ENCODE assay signal across 8 mouse cellular contexts in the genomic region with DNA sequence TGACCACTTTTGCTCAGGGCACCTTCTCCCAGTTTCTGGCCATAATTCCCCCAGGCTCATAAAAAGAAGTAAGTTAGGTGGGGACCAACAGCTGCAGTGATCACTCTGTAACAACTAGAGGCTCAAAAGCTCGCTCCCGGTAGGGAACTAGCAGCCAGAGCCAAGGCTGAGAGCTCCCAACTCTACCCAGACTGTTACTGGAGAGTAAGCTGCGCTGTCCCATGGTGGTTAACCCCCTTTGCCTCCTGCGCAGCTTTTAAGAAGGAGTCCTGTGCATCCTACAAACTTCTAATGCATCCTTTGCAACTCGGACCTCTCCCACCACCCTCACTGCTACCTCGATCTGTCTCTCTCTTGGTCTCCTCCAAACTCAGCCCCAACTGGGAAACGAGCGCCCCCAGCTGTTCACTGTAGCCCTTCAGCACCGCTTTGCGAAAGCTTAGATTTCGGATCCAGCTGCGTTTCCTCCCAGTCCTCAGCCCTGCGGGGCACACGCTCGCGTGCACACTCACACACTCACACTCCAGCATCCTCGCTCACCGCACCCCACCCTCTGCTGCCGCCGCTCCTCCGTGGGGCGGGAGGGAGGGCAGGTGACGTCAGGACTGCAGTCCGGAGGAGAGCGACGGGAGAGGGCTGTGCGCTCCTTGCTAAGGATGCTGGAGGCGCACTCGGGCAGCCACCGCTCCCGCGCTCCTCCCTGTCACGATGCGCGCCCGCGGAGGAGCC. TPM values are rescaled to one million over a fixed set of nuclear protein-coding genes. Genes with fewer than 3 reads are reported as not detected.
DNase-seq lines count a peak whose midpoint lies in the region; ATAC-seq and TF ChIP-seq lines count a peak whose summit lies in the region.

Gene Etl4 (plus strand): TSS at position 610 of the 729 bp plus-strand sequence.

- TF ChIP-seq EP300 in heart, postnatal 0 days (IDR thresholded peaks at IDR 0.05; ENCODE audit: low read depth) = no peak

- peak; percentile 87 for DNase-seq in ZHBTc4 (ENCODE audit: low read depth, low spot score)
- peak; percentile 21 to 27 for DNase-seq in cerebellum, adult 18-20 months
- peak; percentile 10 for DNase-seq in heart, postnatal 0 days (ENCODE audit: low spot score)
- peak; percentile 77 to 81 for DNase-seq in layer of hippocampus, postnatal 10 days (ENCODE audit: low spot score in 2 of 2)
- DNase-seq in right cerebral cortex, postnatal 10 days (ENCODE audit: low spot score in 2 of 2) = peak; percentile 77 to 86
- DNase-seq in spleen, postnatal 36 days (ENCODE audit: low spot score in 2 of 2) = no peak

- peaks cover 10% of the 10 kb centered on the region for H3K27me3 ChIP-seq in forebrain, embryonic 16.5 days (replicated peaks; ENCODE audit: control insufficient read depth, insufficient read depth, low read length)
- peaks cover 26% of the 10 kb centered on the region for H3K27me3 ChIP-seq in heart, postnatal 0 days (ENCODE audit: control insufficient read depth, insufficient read depth, low read length)
- H3K27me3 ChIP-seq in lung, embryonic 16.5 days (ENCODE audit: control insufficient read depth, insufficient read depth, low read depth, low read length) = peaks cover 20% of the 10 kb centered on the region

- H3K36me3 ChIP-seq in forebrain, embryonic 16.5 days (ENCODE audit: control insufficient read depth, insufficient read depth) = no peaks in the 10 kb centered on the region
- H3K36me3 ChIP-seq in heart, postnatal 0 days (replicated peaks; ENCODE audit: control insufficient read depth, insufficient read depth, low read length) = no peaks in the 10 kb centered on the region
- H3K36me3 ChIP-seq in lung, embryonic 16.5 days (ENCODE audit: control insufficient read depth, insufficient read depth, low read length) = no peaks in the 10 kb centered on the region

- peak; percentile 97 for ATAC-seq in forebrain, embryonic 16.5 days
- ATAC-seq in heart, postnatal 0 days (ENCODE audit: insufficient read depth, low read depth) = peak; percentile 53
- peak; percentile 79 for ATAC-seq in lung, embryonic 16.5 days (ENCODE audit: low read depth)

- WGBS in forebrain, embryonic 16.5 days = under 1% methylated on average over 37 of the region's 37 CpGs
- WGBS in heart, postnatal 0 days = under 1% methylated on average over 34 of the region's 37 CpGs
- under 1% methylated on average over 33 of the region's 37 CpGs for WGBS in lung, embryonic 16.5 days

- H3K4me1 ChIP-seq in forebrain, embryonic 16.5 days (replicated peaks; ENCODE audit: control insufficient read depth, insufficient read depth, low read length) = peaks cover 8% of the 10 kb centered on the region; the same call in 1 of the 2 replicates
- 0 out of 2 replicates have a peak, but pooled peaks cover 6% of the 10 kb centered on the region for H3K4me1 ChIP-seq in heart, postnatal 0 days (ENCODE audit: control insufficient read depth, insufficient read depth)
- peaks cover 7% of the 10 kb centered on the region; the same call in 1 of the 2 replicates for H3K4me1 ChIP-seq in lung, embryonic 16.5 days (replicated peaks; ENCODE audit: control insufficient read depth, insufficient read depth, low read length)

- peak within 1 kb of the TSS; percentile 69 for H3K4me3 ChIP-seq in forebrain, embryonic 16.5 days (replicated peaks; ENCODE audit: low read length)
- peak within 1 kb of the TSS; percentile 44 for H3K4me3 ChIP-seq in heart, postnatal 0 days (ENCODE audit: low read depth, low read length)
- peak within 1 kb of the TSS; percentile 48 for H3K4me3 ChIP-seq in lung, embryonic 16.5 days (ENCODE audit: low read length)

- no peak within 1 kb of the TSS for H3K27ac ChIP-seq in forebrain, embryonic 16.5 days (ENCODE audit: low read length)
- no peak within 1 kb of the TSS for H3K27ac ChIP-seq in heart, postnatal 0 days (ENCODE audit: low read depth)
- no peak within 1 kb of the TSS for H3K27ac ChIP-seq in lung, embryonic 16.5 days (ENCODE audit: low read length)

- TF ChIP-seq CTCF in heart, postnatal 0 days (IDR thresholded peaks at IDR 0.05; ENCODE audit: low read depth) = 0 out of 2 replicates have a peak, but pooled peaks have one; percentile 15

- H3K4me2 ChIP-seq in forebrain, embryonic 16.5 days (ENCODE audit: low read length) = peak within 1 kb of the TSS; percentile 76
- H3K4me2 ChIP-seq in heart, postnatal 0 days (ENCODE audit: low read depth, low read length) = peak within 1 kb of the TSS; percentile 61
- H3K4me2 ChIP-seq in lung, embryonic 16.5 days (ENCODE audit: low read depth, low read length) = peak within 1 kb of the TSS; percentile 61

- peak within 1 kb of the TSS; percentile 57 for H3K9ac ChIP-seq in forebrain, embryonic 16.5 days (replicated peaks; ENCODE audit: low read depth, low read length)
- no peak within 1 kb of the TSS for H3K9ac ChIP-seq in heart, postnatal 0 days (replicated peaks; ENCODE audit: low read depth, low read length)
- no peak within 1 kb of the TSS for H3K9ac ChIP-seq in lung, embryonic 16.5 days (ENCODE audit: low read length)

- no peaks in the 10 kb centered on the region for H3K9me3 ChIP-seq in forebrain, embryonic 16.5 days (ENCODE audit: control insufficient read depth, low read length)
- no peaks in the 10 kb centered on the region for H3K9me3 ChIP-seq in heart, postnatal 0 days (replicated peaks; ENCODE audit: control insufficient read depth, low read length)
- no peaks in the 10 kb centered on the region for H3K9me3 ChIP-seq in lung, embryonic 16.5 days (ENCODE audit: control insufficient read depth, low read length)

RNA-seq across cellular contexts. Expression of gene Etl4, which starts in this region (rescaled TPM):
- 13.7 and 16.5 TPM in 2 replicates for polyA plus RNA-seq in forebrain, embryonic 16.5 days (2015; fragmentation: Nextera tagmentation; extraction: Ambion mirVana)
- total RNA-seq in heart, postnatal 0 days (2014; rRNA removed; ENCODE audit: low replicate concordance) = 17.3 and 20.6 TPM in 2 replicates
- polyA plus RNA-seq in heart, postnatal 0 days (2015; fragmentation: Nextera tagmentation; extraction: Ambion mirVana) = 7.6 TPM in 2 replicates
- total RNA-seq in layer of hippocampus, postnatal 10 days (2021) = 10 to 100 TPM; 59.9 to 60.0 TPM
- 23.6 and 28.2 TPM in 2 replicates for polyA plus RNA-seq in lung, embryonic 16.5 days (2015; fragmentation: Nextera tagmentation; extraction: Ambion mirVana)

Comparison
In these comparisons a context has a peak if more than half of its experiments do, and no peak if none do; other contexts are left out.
1. DNase-seq: peak in ZHBTc4 (single experiment), cerebellum, adult 18-20 months (2 of 2), heart, postnatal 0 days (single experiment), layer of hippocampus, postnatal 10 days (2 of 2) and right cerebral cortex, postnatal 10 days (2 of 2); none in spleen, postnatal 36 days (0 of 2).
2. Peak in every context shown above with its lines, with median percentiles within 50 percentile points of each other: ATAC-seq, H3K4me2 ChIP-seq and H3K4me3 ChIP-seq.